Mouse (Mus musculus) lung, postnatal 25 days (tissue): ENCODE data around the gene Akt3.

ENCODE experiments used
- DNase-seq: peaks from one replicate; pipeline ENCODE4 v3.0.0; 2022; ENCODE audit warnings: low spot score

The Akt3 gene

DNA sequence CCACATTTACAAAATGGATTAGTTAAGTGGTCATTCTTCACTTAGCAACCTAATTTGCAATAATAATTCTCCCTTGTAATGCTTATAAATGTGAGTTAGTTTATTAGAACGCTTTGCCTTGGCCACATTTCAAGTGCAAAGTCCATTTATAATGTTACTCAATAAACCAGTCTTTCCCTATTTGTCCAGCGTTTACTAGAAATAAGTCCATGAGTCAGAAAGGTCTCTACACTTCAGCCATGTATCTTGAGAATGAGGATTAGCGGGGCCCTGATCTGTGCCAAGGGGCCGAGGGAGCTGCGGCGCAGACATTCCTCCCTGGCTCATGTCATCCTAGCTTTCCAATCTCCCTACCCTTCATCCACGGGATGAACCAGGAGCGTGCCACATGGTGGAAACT lies 275.3 kb downstream of the Akt3 start:
- no peak for DNase-seq

DNA sequence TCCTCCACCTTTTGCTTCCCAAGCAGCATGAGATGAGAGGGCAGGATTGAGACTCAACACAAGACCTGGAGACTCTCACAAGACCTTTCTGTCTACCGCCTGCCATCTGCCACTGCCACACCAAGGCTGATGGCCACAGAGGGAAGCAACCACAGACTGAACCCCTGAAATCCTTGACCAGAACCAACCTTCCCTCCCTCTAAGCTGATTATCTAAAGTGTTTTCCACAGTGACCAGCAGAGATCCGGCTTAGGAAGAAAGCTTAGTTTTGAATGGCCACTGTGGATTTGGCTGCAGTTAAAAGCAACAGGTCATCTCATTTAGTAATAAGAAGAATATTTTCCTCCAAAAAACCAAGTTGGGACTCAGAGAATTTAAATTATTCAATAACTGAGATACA lies 276.5 kb downstream of the Akt3 start:
- no peak for DNase-seq

GRCm38 (mm10) chr1:176980801-176981400 lies 277.1 kb downstream of the Akt3 start:
- no peak for DNase-seq

- no peak for DNase-seq
These were observed 277.9 kb downstream of the Akt3 start for GRCm38 (mm10) chr1:176980140-176980539.

GRCm38 (mm10) chr1:176979235-176979634 lies 278.8 kb downstream of the Akt3 start:
- no peak for DNase-seq

DNA sequence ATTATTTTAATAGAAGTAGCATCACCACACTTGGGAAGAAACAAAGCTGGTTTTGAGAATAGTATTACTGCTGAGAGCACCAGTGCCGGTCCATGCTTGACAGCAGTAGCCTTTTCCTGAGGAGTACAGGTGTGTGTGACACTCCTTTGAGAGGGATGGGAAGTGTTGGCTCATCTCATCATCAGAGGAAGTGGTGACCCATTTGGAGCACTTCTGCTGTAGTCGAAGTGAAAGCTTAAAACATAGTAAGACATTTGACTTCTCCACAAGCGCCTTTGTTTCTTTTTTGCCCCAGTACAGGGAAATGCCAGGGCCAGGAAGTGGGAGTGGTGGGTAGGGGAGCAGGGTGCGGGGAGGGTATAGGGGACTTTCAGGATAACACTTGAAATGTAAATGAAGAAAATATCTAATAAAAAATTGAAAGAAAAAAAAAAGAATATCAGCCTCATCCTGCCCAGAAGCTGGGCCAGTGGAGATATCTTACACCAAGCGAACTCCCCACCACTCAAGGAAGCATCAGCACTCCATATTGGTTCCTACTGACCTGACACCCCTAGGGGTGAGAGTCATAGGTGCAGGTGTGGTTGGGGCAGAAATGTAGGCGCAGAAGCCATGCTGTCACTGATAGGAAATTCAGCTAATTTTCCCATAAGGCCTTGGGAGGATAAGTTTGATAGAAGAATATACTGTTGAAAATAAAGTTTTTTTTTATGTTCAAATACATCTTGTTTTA lies 284.5 kb downstream of the Akt3 start:
- no peak for DNase-seq

- DNase-seq, result no peak
These were observed 286.6 kb downstream of the Akt3 start for GRCm38 (mm10) chr1:176971479-176971797.

DNA sequence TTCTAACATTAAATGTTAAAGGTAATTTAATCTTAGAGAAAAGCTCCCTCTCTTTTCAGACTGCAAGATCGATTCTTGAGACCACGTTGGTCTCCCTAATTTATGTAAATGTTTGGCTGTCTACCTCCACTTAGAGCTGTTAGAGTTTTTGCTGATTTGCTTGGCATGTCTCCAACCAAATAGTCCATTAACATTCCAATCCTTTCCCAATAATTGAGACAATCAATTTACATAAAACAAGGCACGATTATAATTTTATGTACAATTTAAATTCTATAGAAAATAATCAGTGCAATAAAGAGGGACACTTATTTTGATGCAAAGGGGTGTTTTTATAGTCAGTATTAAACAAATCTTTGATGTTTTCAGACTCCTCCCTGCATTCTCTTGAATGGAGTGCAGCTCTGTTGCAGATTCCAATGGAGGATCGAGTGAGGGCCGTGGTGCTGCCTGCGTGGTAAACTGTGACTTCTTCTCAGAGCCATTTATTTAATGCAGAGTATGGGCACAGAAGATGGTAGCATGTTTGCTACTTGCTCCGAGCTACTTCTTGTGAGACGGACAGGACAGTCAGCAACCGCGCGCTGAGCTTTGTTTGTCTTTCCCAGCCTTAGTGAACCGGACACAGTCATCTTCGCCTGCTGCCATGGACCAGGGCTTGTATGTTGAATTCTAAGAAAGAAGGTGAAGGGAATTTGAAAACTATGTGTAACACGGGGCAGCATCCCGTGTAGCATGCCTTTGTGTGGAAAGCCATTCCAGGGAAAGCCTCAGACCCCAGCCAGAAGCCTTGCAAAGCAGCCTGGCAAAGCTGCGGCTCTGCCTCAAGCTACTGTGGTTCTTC lies 287.1 kb downstream of the Akt3 start:
- DNase-seq, result no peak
